Mouse (Mus musculus) cerebellum, postnatal 14 days (tissue): Measurements from ENCODE around the gene Meis1.

Experiments
- DNase-seq, 2 experiments: peaks; one replicate each; pipeline ENCODE4 v3.0.0; 2021; ENCODE audit warnings: mixed read lengths in 2 of 2

Meis1 gene

DNA sequence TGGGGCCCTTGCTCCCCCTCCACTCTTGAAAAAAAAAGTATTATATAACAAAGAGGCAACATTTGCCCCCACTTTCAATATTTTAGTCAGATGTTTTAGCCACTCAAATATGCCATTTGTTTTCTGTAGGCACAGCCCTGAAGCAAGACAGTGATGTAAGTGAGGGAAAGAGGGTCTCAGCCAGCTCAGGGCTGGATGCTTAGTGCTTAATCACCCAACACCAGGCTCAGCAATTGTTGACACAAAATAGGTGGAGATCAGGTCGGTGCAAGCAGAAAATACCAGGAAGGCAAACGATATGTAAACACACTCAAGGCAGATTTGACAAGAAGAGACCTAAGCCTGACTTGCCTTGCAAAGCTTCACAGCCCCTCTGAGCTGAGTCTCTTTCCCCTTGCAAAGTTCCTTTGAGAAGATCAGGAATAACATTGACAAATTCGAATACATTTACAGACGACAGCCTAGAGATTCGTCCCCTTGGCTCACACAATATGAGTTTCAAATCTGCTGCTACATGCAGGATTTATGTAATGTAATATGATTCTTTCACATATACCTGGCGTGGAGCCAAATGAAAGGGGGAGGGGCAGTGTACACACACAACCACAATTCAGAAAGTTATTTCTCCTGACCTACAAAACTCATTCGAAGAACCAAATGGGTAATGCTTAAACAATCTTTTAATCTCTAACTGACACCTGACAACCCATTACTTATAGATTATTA lies 120.7 kb downstream of the Meis1 start:
- DNase-seq = peak; percentile 42 to 54

DNA sequence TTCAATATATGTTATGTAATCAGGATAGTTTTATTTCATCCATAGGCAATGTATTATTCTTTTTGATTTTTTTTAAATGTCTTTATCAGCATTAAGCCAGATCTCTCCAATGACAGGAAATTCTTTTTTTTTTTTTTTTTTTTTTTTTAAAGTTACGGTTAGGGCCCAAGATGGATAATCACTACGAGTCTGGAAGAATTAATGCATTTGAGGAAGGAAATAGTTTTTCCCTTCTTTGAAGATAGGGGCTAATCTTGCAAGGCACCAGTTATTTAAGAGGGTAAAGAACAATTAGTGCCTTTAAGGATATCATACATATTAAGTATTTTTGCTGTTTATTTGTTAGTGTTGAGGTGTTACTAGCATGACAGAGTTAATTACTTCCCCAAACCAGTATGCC lies 121.5 kb downstream of the Meis1 start:
- no peak for DNase-seq

DNA sequence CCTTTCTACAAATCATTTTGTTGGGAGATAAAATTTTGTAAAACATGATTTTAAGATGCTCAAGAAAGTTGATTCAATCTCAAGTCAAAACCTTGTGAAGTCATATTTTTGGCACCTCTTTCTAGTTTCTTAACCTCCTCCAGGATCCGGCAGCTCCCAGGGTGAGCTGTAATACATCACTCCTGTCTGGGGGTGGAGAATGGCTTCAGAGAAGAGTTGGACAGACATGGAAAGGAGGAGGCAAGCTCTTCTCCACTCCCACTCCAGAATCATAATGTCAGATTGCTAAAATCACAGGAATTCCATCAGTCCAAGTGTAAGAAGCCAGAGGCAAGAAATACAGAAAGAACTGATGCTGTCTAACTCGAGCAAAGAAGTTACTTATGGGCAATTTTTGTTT lies 126.3 kb downstream of the Meis1 start:
- no peak for DNase-seq

DNA sequence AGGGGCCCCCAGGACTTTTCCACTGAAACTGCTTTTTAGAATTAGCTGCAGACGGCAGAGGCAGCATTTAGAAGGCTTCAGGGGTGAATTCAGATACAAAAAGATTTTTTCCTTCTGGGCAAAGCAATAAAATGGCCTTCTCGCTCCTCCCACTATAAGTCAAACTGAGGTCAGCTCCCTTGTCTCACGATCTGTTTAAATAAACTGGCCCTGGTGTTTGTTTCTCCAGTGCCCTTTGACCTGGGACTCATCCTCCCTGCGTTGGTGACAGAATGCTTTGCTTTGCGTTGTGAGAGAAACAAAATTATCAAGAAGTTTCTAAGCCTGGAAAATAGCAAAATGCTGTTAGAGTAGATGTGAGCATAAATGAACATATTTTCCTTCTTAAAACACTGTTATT lies 129.6 kb downstream of the Meis1 start:
- no peak for DNase-seq

DNA sequence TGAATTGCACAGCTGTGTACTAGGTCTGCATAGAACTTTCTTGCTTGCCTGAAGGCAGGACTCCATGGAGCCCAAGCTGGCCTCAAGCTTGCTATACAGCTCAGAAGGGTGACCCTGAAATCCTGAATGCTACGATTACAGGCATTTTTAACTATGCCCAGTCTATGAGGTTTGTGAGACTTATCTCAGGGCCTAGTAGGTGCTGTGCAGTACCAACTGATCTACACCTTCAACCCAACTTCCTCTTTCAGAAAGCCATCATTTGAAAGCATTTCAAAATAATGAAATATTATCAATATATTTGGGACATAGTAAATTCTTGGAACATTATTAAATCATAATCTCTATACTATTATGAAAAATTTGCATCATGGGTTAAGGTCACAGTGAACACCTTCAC lies 130.1 kb downstream of the Meis1 start:
- DNase-seq = no peak

DNA sequence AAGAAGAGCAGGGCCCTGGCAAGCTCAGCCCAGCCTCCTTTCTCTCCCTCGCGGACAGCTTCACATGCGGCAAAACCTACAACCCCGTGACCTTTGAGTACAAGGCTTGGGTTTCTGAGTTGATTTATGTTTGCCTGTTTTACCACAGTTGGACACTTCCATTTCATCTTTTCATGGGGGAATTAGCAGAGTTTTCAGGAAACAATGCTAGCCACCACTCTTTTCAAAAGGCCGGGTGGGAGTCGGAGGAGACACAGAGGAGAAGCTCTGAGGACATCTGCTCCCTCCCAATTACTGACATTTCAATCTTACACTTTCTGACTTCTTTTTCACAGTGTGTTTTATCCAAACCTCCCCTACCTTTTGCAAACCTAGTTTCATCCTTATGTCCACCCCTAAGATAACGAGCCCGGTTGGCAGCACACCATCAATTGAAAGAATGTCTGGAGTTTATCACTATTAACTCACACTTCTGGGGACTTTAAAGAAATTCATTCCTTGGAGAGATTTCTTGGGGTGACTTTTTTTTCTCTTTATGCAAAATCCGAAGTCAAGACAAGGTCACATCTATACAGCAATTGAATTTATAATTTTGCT lies 133.0 kb downstream of the Meis1 start:
- no peak for DNase-seq

DNA sequence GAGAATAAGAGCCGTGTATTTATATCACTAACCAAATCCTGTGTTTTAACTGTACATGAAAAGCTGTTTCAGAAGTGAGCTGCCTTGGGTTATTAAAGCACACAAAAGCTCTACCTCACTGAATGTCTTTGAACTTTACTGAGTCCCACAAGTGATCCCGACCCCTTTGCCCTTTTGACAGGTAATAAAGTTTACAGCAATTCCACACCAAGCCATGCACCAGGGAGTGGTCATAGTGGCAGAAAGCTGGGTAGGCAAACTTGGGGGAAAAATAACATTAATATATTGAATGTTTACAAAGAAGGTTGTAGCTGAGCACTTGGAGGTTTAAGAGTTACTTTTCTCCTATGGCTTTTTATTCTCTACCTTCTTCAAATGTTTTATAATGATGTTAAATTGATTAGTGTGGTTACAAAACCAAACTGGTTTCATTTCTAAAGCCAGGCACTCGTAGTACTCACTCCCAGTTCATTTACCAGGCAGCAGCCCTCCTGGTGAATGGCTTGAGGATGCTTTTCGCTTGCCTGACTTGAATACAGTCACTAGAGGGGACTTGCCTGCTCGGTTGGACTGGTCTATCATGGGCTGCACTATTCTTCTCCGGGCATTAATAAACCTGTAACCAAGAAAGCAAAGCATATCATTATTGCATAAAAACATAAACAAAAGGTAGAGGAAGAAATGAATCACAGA lies 133.6 kb downstream of the Meis1 start:
- DNase-seq = no peak

DNA sequence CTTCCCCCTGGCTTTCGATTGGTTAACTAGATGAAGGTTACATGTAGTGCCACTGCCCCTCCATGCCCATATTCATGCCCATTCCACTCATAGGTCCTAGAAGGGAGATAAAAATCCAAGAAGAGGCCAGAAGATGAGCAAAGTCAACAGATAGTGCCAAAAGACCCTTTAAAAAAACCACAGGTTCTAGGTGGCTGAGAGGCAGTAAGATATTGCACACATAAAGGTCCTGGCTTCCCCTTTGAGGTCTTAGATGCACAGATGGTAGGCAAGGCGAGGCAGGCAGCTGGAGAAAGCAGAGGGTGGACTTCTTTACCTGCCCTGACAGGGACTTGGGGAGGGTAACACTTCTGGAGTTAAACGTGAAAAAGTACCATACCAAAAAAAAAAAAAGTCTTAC lies 134.8 kb downstream of the Meis1 start:
- no peak for DNase-seq

DNA sequence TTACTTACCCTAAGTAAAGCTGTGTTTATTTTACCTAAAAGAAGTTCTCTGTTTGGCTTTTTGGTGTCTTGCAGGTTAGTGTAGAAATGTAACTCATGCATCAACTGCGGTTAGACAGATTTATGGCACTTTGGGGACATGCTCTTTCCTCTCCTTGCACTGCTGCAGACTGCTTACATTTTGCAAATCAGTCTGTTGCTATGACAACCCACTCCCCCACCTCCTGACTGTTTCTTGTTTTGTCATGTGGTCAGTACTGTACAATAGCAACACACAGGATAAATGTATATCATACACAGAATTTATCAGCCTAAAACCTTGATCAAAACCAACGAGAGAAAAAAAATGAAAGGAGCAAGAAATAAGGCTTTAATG lies 135.3 kb downstream of the Meis1 start:
- no peak for DNase-seq

DNA sequence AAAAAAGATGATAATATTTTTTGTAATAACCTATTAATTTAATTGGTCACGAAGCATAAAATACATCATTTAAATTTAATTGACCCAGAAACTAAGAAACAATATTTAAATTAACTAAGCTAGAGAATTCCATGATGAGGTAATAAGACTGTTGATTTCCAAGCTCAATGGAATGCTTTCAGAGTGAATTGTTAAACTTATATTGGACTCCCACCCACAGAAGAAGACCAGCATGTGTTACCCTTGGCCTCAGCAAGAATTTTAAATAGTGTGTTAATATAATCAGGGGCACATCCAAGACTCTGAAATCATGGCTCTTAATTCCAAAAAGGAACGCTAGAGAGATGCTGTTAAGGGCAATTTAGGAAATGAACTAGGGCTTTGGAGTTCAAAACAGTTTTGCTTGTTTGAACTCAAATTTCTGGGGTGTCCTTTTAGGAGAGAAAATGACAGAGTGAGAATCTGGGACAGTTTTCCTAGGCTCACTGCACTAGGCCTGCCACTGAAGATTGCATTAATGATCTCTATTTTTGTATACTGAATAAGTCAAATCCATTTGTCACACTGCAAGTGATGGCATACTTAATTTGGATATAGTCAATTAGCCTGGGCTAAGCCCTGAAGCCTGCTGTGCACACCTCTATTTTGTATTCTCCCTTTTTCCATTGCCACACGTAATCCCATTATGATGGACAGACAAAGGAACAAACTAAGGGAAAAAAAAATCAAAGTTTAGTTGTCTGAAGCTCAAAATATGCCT lies 135.9 kb downstream of the Meis1 start:
- no peak for DNase-seq

DNA sequence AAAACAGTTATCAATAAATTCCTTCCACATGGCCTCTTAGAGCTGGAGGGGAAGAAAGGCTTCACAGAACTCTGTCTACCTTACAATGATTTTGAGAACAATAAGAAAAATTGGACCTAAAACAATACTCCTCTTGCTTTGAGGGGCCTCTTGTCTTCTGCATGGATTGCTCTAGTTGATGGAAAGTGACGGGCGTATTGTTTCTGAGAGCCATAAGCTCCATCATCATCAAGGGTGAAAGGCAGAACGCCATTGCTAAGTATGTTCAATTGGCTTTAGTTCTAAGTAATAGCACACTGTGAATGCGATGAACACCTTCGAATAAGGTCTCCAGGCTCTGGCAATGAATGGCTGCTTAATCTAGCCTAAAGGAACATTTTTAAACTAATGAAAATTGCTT lies 136.5 kb downstream of the Meis1 start:
- DNase-seq = no peak

DNA sequence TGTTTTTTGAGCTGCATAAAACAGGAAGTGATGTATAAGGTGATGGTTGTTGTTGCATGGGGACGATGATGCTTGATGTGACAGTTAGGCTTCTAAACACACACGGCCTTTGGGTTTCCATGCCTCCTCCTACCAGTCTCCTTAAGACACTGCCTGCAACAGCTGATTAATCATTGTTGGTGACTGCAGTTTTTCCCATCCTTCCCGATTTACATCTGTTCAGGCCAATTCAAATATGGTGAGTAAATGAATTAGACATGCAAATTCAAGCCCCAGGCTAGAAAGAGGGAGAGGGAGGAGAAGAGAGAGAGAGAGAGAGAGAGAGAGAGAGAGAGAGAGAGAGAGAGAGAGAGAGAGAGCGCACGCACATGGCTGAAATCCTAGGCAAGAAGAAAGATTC lies 138.0 kb downstream of the Meis1 start:
- no peak for DNase-seq

DNA sequence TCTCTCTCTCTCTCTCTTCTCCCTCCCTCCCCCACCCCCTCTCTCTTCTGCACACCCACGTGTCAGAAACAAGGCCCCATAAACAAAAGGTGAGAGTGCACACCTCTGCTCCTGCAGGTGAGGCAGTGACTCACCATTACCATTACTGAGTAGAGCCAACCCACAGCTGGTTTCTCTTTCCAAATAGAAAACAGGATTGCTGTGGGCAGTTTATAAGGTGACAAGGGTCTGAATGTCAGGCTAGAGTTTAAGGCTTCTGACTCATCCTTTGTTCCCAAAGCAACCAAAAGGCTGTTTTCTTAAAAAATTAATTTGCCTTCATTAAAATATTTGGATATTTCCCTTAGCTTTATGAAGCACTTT lies 139.3 kb downstream of the Meis1 start:
- DNase-seq = no peak

DNA sequence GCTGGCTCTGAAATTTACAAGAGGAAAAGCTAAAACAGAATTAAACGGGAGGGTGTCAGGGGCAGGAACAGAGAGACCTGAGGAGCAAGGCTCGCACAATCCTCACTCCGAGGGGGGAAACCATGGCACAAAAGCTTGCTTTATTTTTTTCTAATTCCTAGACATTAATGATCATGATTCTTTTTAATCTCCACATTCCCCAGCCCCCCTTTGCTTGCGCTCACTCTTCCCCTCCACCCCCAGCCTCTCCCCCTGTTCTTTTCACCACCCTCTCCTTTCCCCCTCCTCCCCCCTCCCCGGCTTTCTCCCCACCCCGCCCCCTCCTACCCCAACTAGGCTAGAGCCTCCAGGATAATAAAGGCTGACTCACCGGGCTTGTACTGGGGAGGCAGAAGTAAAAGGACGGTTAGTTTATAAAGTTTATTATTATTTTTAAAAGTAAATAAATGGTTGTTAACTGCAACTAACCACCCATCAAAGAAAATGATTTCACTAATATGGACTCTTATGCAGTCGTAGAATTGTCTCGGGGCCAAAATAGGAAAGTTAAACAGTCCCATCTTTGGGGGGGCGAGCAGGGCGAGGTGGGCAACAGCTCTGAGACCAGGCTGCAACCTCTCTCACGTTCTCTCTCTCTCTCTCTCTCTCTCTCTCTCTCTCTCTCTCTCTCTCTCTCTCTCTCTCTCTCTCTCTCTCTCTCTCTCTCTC lies 139.9 kb downstream of the Meis1 start:
- peak in 1 of 2 experiments; percentile 21 for DNase-seq

DNA sequence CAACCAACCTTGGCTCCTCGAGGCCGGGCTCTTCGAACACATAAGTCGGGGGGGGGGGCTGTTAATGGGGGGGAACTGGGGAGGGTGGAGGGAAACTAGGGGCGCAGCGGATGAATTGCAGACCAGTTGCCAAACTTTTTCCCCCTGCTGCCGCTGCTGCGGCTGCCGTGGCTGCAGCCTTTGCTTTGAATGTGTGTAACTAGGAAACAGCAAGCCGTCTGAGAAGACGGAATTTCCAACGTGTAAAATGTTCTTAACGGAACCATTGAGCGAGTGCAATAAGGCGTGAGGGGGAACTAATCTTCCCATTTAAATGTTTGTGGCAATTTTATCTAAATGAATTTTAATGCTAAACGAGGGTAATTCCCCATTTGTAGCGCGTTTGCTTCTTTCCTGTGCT lies 140.8 kb downstream of the Meis1 start:
- DNase-seq = peak in 1 of 2 experiments; percentile 47

DNA sequence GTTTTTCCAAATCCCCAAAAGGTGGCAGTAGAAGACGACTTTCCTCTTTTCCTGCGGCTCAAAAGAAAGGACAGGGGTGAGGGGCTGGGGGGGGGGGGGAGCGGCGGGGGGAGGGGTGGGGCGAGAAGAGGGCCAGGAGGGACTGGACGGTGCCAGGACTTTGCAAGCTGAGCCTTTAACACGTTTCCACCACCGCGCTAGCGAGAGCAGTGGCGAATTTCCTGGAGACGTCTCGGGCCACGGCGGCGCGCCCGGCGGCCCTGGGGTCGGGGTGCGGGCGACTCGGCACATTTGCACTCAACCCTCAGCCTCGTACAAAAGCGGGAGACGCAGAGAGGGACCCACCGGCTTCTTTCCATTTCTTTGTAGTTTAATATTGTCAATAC lies 141.2 kb downstream of the Meis1 start:
- DNase-seq = peak; percentile 86 to 89

DNA sequence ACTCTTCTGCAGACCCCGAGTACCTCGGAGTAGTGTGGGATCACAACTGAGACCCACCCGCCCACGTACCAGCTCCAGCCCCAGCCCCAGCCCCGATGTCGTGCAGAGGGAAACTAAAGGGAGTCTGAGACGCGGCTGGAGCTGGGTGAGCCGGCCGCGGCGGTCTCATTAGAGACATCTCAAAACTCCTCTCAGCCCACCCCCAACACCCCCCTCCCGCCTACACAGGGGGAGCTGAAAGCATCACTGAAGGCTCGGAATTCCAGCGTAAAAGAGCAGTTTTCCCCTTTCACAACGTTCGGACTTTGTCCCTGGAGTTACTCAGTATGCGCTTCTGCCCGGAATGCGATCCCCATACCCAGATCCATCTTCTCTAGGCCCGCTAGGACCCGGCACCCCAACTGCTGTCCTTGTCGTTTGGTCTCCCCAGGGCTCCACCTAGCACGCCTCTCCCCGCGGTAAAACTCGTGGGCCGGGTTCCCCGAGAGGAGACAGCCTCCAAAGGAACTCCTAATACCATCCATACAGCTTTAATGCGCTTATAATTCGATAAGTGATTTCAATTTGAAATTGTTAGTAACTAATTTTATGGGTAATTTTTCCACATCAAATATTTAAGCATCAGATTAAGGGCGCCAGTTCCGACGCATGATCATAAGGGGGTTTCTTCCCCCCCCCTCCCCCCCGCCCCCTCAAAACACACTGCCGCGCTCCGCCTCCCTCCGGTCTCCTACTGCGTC lies 141.7 kb downstream of the Meis1 start:
- DNase-seq = peak; percentile 67 to 76

DNA sequence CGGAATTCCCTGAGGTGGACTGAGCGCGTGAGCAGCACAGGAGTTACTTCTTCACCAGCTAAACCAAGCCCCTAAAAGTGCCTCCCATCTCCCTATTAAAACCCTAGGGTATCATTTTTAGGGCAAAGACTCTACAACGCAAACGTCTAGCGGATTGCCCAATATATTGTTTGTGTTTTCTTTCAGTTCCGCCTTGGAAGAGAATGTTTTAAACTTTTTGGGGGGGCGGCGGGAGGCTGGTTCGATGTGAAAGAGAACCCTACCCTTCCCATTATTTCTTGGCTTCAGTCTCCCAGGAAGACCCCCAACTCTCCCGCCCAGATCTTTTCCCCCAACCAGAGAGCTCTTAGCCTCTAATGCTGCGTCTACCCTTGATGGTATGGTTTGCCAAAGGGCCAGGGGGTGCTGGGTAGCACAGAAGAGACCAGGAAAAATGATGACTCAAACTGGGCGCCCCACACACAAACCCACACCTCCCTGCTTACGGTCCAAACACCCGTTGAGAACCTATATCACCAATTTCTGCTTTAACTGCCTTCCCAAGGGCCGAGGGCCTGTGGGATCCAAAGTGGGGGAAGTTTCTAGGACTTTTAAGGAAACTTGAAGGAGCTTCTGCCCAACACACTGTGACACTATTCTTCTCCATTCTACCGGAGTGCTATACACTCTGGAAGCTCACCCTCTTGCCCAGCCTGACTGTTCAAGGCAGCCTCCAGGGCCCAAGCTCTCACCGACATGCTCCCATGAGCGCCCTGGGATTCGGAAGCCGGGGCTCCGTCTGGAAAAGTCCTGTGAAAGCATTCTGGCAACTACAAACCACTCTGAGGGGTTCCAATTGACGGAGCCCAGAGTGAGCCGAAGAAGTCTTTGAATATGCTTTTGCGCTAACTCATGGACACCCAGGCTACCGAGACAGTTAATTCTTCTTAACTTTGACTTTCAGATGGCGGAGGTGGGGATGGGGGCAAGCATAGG lies 142.6 kb downstream of the Meis1 start:
- DNase-seq = peak; percentile 55 to 71

DNA sequence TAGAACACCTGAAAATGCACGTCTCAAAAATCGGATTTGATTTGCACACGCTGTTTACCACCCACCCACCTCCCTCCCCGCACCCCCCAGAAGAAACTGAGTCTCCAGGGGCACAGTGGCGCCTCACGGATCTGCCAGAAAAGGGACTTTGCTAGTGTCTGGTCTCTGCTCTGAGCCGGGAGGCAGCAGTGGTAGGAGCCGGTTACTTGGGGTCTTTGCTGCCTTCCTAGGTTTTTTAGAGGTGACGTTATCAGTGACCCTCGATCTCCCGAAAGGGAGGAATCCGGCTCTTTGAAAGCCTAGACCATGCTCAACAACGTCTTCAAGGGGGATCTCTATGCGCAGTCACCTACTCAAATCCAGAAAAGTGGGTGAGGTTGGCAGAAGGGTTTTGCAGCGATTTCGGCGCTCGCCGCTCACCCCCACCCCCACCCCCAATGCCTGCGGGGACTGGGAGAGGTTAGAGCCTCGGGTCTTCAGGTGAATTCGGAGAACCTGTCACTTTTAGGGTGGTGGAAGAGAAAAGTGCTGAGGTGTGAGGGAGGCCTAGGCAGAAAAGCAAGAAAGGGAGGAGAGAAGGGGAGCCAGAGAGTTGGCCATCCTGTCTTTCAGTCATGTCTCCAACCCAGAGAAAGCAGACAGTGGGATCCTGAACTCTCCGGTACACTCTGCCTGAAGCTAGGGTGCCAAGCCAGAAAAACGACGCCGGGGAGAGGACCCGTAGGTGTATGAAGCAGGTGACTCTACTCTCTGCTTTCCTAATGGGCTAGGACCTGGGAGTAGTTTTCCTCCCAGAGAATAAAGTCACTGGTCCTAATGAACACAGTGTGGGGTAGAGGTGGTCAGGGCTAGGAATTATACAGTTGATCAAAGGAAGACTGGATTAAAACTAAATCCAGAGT lies 143.5 kb downstream of the Meis1 start:
- DNase-seq = peak; percentile 56 to 70
